Mouse (Mus musculus) cerebral cortex, adult 2 months (tissue): Measurements from ENCODE around the gene Shisa2.

Source experiments
- WGBS: fragments of 180-500 bp; shearing (Covaris S2); methylation state at CpG from one replicate; pipeline ENCODE4 v1.1.7; 2018; 5-methylcytosine and 5-hydroxymethylcytosine counted together

Shisa2 gene

DNA sequence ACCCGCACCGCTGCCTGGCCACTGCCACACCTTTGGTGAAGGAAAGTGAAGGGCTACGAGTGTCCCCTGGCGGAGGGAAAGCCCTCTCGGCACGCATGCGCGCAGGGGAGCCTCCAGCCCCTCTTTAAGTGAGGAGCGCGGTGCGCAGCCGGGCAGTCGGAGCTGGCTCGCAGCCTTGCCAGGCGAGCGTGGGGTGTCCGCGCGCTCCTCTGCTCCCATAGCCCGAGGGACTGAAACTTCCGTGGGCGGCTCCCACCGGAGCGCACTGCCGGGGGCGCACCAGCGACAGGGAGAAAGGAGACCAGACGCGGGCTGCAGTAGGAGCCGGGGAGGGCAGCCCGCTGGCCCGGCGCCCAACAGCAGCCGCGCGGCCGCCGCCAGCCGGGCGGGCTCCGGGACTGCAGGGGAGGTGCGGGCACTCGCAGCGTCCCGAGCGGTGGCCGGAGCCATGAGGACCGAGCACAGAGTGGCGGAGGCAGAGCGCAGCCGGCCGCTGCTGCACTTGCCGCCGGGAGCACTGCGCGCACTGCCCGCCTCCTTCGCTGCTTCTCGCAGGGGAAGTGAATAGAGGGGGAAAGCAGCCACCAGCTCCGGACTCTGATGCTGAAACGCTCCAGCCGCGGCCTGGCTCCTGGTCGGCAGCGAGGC lies at the start of gene Shisa2:
Gene Shisa2 (plus strand): TSS at position 151 of the 648 bp plus-strand sequence.
- under 1% methylated on average over 65 of the region's 65 CpGs for WGBS

DNA sequence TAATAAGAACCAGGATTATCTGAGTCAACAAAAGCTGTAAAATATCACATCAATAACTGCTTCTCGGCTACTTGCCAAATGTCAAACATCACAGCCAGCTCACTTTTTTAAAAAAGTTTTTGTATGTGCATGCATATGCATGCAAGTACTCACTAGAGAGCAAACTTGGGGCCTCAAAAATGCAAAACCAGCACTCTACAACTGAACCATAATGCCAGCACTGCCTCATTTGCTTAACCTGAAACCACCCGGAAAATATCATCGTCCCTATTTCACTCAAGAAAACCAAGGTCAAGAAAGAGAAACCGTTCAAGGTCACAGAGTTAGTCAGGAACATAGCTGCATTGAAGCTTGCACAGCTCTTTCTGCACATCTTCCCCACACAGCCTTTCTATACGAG lies 48.7 kb upstream of the Shisa2 start:
- WGBS = 90% methylated on average over 5 of the region's 5 CpGs

DNA sequence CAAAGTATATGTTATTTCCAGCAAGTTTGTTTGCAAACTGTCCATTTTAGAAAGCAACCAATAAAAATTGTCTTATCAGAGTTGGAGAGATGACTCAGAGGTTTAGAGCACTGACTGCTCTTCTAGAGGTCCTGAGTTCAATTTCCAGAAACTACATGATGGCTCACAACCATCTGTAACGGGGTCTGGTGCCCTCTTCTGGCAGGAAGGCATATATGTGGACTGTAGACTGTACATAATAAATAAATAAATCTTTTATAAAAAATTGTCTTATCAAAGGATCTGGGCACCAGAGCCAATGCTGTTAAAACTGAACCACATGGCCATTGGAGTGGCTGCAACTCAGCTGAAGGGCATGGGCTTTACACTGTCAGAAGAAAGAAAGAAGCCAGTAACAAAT lies 34.5 kb upstream of the Shisa2 start:
- WGBS = 84% methylated on average over 1 of the region's 1 CpGs

DNA sequence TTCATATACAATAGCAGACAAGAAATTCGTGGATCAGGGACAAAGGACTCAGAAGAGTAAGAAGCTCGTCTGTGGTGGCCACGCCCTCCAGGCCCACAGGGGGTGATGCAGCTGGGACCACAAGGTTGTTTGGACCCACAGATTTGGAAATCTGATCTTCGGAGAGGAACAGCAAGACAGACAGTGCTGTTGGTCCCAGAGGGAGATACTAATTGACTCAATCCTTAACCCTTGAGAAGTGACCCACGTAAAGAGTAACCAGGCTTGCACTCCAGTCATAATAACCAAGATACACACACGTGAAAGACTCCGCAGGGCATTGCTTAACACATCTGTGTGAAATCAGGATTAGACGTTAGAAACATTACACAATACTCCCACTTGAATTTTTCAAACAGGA lies 33.2 kb upstream of the Shisa2 start:
- WGBS = 76% methylated on average over 8 of the region's 8 CpGs

DNA sequence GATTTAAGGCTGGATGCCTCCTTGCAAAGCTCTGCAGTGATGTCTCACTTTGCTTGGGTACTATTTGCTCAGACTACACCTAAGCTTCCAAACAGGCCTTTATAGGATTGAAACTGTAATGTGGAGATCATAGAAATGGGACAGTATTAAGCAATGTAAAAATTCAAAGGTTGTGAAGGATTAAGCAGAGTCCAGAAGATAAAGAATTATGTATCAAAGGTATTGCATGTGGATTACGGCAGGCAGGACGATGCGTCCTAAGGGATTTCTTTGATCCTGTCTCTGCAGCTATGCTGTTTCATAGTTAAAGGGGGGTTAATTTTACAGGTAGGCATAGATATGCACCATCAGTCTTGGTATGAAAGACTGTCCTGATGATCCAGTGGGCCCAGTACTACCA lies 32.5 kb upstream of the Shisa2 start:
- WGBS = 95% methylated on average over 3 of the region's 3 CpGs

DNA sequence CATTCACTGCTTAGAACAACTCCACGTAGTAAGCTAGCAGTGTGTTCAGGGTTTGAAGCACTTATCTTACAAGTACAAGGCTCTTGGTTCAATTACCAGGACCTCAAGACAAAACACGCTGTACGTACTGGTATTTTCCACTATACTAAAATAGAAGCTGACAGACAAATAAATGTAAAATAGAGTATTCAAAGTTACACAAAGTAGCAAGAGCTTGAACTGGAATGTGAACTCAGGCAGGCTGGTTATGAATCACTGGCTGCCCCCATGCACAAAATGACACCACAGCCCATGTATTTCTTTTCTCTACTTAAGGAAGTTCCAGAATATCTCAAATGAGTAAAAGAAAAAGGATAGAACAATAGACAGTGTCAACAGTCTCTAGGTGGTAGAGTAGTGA lies 30.1 kb upstream of the Shisa2 start:
- 91% methylated on average over 3 of the region's 3 CpGs for WGBS

DNA sequence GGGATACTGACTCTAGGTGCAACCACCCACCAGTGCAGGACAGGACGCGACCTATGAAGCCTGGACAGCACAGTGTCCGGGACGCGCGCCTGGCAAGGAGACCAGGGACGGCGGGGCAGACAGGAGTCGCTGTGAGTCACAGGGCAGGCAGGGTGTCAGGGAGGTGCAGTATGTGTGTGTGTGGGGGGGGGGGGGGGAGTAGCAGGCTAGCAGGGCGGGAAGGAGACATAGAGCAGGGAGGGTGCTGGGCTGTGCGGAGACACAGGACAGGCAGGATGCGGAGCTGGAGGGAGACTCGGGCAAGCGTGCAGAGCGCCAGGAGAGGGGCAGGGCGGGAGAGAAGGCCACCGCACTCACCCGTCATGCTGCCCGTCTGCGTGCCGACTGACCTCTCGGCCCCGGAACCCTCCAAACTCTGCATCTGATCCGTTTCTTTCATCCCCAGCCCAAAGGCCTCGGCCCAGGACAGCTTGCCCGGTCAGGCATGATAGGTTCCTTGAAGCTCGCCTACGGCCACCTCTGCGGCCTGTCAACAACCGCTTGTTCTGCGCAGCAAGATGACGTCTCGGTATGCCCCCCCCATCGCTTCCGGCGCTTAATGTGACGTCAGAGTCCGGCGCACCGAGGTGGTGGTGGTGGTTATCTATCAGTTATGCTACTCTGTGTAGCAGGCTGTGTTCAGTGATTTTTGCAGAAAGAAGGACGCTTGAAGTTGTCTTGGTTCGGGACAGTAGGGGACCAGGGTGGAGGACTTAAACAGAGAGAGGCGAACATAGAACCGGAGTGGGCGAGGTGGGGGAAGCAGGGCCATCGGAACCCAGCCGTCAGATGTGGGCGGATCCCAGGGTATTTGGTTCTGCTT lies 27.5 kb upstream of the Shisa2 start, which contains the start of gene Cdadc1:
Gene Cdadc1 (minus strand): TSS at position 562 of the 862 bp plus-strand sequence.
- WGBS = under 1% methylated on average over 47 of the region's 48 CpGs

DNA sequence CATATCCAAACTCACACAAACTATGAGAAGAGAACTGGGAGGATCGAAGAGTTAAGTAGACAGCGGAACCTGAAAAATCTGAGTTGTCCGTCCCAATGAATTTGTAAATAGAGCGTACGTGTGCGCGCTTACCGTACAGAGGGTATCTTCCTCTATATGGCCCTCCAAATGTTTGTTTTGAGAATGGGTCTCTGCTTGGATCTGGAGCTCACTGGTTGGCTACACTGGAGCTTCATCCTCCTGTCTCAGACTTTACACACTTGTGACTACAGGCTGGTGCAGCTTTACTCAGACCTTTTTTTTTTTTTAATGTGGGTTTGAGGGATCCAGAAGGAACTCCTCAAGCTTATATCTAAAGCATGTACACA lies 26.9 kb upstream of the Shisa2 start:
- 1% methylated on average over 8 of the region's 8 CpGs for WGBS

DNA sequence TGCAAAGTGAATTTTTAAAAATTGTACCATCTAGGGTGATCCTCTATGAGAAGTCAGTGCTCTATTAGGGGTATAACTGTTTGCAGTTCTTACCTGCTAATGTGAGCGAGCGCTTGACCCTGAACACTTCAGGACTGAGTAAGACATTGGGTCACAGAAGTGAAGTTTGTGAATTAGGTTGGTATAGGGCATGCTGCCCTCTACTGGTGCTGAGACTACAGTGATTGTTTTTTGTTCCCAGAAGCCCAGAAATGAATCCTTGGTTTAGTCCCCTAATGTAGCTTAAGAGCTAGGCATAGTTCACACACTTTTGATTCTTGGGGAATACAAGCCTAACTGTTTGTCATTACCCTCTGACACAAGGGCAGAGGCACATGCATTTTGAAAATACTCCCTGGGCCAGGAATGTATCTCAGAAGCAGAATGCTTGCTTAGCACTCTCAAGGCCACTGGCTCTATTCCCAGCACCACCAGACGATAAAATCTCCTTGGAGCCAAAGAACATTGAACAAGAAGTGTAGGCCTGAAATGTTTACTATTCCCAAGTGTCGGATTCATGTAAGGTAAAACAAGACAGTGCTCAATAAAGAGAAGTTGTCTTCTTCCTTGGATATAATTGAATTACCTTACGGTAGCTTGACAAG lies 21.0 kb upstream of the Shisa2 start:
- WGBS = 60% methylated on average over 5 of the region's 5 CpGs

DNA sequence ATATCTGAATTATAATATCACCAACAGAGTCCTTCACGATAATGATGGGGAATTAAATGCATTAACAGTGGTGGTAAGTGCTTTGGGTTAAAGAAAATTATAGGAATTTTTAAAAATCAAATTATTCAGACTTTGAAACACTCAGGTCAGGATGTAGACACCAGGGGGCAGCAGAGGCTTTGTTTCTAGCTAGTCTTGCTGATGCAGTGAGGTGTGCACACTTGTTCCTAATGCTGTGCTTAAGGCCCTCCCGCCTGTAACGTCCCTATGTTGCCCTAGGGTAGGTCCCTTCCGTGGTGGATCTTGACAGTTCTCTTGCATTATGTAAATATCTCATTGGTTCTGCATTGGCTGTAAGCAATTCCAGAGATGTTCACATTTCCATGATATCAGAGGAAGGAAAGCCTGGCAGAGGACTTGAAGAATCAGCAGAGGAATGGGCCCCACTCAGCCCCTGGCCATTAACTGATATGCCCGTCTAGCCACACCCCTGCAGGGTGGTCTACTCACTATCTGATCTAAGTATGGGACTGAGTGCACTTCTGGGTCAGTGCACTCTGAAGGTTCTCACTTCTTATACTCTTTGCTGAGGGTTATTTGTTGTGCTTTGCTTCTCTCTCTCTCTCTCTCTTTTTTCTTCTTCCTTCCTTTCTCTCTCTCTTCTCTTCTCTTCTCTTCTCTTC lies 19.3 kb upstream of the Shisa2 start:
- WGBS = 23% methylated on average over 5 of the region's 5 CpGs

DNA sequence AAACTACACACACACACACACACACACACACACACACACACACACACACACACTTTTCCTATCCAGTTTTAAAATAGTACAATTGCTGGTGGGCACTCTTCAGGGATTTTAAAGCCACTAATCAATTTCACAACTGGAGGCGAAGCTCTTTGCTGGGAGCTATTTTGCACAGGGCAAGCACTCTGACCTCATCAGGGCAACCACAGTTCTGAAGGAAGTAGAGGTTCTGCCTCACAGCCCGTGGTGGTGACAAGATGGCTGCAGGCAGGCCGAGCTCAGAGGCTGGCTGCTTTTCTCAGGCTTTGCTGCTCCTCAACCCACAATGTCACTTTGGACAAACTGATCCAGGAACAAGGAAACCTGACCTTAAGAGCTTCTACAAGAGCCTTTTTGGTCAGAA lies 18.1 kb upstream of the Shisa2 start:
- WGBS = 83% methylated on average over 3 of the region's 3 CpGs

DNA sequence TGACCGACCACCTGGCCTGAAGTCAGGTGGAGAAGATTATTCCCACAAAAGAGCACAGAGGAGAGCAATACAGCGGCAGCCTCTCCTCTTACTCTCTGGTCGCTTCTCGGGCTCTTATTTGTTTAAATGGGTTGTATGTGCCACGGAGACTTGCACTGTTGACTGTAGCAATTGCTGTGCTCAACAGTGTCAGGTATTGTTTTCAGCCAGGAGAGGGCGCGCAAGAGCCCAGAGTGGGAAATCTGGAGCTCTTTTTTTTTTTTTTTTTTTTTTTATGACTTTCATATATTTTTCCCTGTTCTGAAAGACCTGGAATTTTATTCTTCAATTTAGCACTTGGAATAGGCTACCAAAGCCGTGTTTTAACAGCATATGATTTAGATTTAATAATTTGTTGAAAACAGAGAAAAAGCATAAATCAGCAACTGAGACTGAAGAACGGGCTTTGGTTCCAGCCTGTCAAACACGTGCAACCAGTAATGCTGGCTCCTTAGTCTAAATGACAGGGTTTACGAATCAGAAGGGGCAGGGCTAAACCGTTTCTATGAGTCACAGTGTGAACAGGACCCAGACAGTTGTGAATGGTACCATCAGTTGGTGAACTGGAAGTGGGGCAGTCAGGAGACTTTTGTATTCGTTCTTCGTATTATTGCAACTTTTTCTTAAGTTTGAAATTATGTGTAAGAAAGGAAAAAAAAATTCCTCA lies 12.0 kb upstream of the Shisa2 start:
- 50% methylated on average over 14 of the region's 14 CpGs for WGBS

DNA sequence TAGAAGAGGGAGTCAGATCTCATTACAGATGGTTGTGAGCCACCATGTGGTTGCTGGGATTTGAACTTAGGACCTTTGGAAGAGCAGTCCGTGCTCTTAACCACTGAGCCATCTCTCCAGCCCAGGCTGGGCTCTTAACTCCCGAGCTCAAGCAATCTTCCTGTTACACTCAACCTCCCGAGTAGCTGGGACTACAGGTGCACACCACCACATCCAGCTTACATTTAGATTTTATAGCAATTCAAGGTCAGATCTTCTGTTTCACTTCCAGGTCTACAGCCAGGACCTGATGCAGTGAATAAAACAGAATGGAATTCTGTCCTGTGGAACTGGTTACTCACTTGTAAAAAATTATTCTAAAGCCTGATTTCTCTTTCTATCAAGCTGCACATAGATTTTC lies 11.0 kb upstream of the Shisa2 start:
- 83% methylated on average over 3 of the region's 3 CpGs for WGBS

DNA sequence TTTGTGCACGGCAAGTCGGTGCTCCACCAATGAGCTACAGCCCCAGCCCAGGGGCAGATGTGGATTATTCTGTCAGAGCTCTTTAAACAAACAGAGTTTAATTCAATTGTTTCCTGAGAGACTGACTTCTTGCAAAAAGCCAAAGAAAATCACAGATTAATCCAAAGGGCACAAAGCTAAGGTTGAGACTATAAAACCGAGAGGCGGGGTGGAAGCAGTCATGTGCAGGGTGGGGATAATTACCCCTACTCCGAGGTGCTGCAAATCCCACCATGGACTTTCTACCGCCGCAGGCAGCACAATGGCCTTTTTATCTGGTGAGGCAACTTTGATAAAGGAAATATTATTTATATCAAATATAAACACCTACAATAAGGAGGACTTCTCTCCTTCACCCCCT lies 8.3 kb upstream of the Shisa2 start:
- WGBS = 67% methylated on average over 7 of the region's 7 CpGs

DNA sequence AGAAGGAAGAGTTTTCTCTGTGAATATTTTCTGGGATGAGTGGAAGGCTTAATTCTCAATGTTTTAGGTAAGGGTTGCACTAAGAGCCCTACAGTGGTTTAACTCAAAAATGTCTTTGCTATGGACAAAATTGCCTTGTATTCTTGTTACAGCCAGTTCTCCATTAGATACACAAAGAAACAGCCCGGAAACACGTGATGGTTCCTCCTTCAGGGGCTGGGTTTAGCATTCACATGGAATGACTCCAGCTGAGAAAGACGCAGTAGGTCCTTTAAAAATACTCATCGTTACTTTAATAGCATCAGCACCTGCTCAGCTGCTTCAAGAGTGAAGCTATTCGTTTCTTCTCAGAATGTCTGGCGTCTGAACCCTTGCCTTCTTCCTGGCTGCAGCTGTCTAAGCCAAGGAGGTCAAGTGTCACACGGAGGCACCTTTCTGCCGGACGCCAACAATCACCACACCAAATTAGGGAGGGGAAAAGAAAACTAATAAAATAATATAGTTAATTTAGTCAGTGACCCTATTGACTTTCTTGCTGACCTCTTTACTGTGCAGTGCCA lies 702 bp upstream of the Shisa2 start:
- WGBS = 47% methylated on average over 9 of the region's 9 CpGs

DNA sequence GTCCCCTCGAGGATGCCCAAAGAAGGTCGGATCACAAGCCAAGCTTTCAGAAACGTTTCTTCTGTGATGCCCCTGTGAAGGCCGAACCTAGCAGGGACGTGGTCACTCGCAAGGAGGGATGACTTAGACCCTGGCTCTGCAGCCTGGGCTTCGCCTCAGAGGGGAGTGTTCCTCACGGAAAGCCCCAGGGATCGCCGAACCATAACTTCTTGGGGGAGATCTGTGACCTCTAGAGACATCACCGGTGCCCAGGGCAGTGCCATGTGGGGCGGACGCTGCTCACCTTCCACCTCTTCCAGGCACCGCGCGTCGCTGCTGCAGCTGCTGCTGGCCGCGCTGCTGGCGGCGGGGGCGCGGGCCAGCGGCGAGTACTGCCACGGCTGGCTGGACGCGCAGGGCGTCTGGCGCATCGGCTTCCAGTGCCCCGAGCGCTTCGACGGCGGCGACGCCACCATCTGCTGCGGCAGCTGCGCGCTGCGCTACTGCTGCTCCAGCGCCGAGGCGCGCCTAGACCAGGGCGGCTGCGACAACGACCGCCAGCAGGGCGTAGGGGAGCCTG lies 777 bp downstream of the Shisa2 start:
- WGBS = under 1% methylated on average over 51 of the region's 51 CpGs

DNA sequence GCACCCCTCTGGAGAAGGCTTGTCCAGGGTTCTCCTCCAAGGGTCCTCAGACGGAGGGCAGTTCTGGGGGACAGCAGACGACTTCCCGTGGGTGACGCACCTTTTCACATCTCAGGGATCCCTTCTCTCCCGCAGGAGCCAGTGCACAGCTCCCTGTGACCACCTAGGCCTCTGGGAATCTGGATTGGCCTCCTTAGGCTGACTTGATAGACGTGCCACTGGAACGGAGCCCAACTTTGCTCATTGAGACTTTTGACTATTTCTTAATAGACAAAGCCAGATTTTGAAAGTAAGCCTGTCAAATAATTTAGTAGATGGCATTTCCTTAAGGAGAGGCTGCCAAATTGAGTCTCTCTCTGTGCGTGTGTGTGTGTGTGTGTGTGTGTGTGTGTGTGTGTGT lies 1.6 kb downstream of the Shisa2 start:
- 29% methylated on average over 8 of the region's 8 CpGs for WGBS

DNA sequence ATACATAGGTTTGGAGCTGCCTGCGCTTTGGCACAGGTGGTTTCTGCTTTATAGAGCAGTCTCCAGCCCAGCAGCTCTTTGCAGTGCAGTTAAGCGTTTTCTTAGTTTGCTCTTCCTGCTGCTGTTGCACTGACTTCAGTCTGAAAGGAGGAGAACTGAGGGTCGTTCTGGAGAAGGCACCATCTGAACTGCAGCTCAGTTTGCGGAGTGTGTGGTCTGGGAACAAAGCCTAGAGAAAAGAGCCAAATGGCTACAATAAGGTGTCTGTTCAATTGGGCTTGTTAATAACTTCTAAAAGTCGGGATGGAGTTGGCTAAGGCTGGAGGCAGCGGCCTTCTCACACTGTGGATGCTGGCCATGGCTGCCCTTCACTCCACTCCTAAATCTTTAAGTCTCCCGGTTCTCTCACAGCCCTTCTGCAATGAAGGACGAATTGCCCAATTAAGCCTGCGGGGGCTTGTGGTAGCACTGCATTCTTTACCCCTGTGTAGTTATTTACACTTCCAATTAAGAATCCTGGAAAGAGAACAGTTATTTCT lies 2.1 kb downstream of the Shisa2 start:
- WGBS = 42% methylated on average over 9 of the region's 9 CpGs

DNA sequence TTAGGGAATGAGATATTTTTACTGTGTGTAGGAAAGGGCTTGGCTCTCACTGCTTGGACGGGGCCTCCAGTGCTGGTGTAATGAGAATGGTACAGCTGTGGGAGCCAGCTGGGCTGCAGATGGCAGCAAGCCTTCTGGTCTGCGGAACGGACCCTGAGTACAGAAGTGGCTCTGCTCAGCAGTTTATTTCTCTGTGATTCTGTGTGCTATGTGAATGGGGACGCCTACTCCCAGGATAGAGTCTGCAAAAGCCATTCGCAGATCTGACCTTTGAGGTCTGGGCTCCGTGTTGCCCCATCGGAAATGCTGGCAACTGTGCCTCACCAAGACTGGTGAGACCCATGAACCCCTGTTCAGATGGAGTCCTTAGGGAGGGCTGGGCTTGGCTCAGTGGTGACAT lies 2.7 kb downstream of the Shisa2 start:
- 27% methylated on average over 7 of the region's 7 CpGs for WGBS

DNA sequence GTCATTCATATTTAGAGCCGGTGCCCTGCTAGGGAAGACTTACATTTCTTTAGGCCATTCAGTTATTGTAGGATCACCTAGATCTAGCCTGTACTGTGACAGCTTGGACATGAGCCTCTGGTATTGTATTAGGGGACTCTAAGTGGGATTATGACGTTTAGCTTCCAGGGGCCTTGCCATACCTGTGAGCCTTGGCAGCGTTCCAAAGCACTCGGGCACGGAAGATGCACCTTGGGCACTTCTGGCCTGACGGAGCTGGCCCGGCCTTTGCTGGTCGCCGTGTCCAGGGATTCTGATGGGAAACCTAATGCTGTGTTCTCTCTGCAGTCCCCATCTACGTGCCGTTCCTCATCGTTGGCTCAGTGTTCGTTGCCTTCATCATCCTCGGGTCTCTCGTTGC lies 4.2 kb downstream of the Shisa2 start:
- WGBS = 84% methylated on average over 15 of the region's 15 CpGs

DNA sequence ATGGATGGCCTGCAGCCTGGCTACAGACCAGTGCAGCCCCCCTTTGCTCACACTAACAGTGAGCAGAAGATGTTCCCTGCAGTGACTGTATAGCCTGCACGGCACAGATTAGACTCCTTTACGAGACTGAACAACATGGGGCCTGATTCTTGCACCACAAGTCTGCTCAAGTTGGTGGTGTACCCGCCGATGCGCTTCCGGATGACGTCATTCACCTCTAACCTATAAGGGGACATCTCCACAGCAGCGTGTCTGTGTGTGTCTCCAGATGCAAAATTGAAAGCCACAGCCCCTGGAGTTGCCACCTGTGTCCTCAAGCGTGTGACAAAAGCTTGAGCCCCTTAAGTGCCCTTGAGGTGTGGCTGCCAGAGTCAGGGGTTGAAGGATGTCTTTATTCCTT lies 5.0 kb downstream of the Shisa2 start:
- 94% methylated on average over 9 of the region's 9 CpGs for WGBS
